Mouse (Mus musculus) 3T3-L1 (cell line): ENCODE results near the gene Rep15.

Experiments used
- DNase-seq: peaks from one replicate; pipeline ENCODE4 v3.0.0-alpha.2; 2015; ENCODE audit warnings: low read depth, low spot score

Gene Rep15

GRCm38 (mm10) chr6:147032303-147032925 is at the start of gene Rep15:
TSS of gene Rep15 (plus strand) at chr6:147032584.
- DNase-seq, result no peak

- DNase-seq, result peak; percentile 89
Observed at GRCm38 (mm10) chr6:146984569-146984968, 47.8 kb upstream of the Rep15 start.

- DNase-seq, result peak; percentile 86
Observed at GRCm38 (mm10) chr6:146994236-146994635, 38.1 kb upstream of the Rep15 start.

- no peak for DNase-seq
Observed at GRCm38 (mm10) chr6:146995391-146995790, 37.0 kb upstream of the Rep15 start.

- no peak for DNase-seq
Observed at GRCm38 (mm10) chr6:146995878-146996277, 36.5 kb upstream of the Rep15 start.

- DNase-seq, result no peak
Observed at GRCm38 (mm10) chr6:146997006-146997405, 35.4 kb upstream of the Rep15 start.

- no peak for DNase-seq
Observed at GRCm38 (mm10) chr6:146998710-146999109, 33.7 kb upstream of the Rep15 start.

GRCm38 (mm10) chr6:146999302-146999701 is 33.1 kb upstream of the Rep15 start:
- DNase-seq, result no peak

- DNase-seq, result no peak
Observed at GRCm38 (mm10) chr6:146999755-147000154, 32.6 kb upstream of the Rep15 start.

GRCm38 (mm10) chr6:147008148-147008547 is 24.2 kb upstream of the Rep15 start:
- peak; percentile 75 for DNase-seq

GRCm38 (mm10) chr6:147010358-147010757 is 22.0 kb upstream of the Rep15 start:
- no peak for DNase-seq

- DNase-seq, result no peak
Observed at GRCm38 (mm10) chr6:147010811-147011520, 21.4 kb upstream of the Rep15 start.

GRCm38 (mm10) chr6:147011555-147011954 is 20.8 kb upstream of the Rep15 start:
- DNase-seq, result no peak

- DNase-seq, result no peak
Observed at GRCm38 (mm10) chr6:147011977-147012376, 20.4 kb upstream of the Rep15 start.

GRCm38 (mm10) chr6:147013546-147013945 is 18.8 kb upstream of the Rep15 start:
- DNase-seq, result no peak

- peak; percentile 51 for DNase-seq
Observed at GRCm38 (mm10) chr6:147017906-147018305, 14.5 kb upstream of the Rep15 start.

- no peak for DNase-seq
Observed at GRCm38 (mm10) chr6:147018364-147018763, 14.0 kb upstream of the Rep15 start.

GRCm38 (mm10) chr6:147021181-147021580 is 11.2 kb upstream of the Rep15 start:
- DNase-seq, result no peak

GRCm38 (mm10) chr6:147022375-147023132 is 9.8 kb upstream of the Rep15 start:
- no peak for DNase-seq

- no peak for DNase-seq
Observed at GRCm38 (mm10) chr6:147023133-147023395, 9.3 kb upstream of the Rep15 start.

- DNase-seq, result no peak
Observed at GRCm38 (mm10) chr6:147023568-147023967, 8.8 kb upstream of the Rep15 start.

GRCm38 (mm10) chr6:147024761-147025160 is 7.6 kb upstream of the Rep15 start:
- no peak for DNase-seq

GRCm38 (mm10) chr6:147028396-147028795 is 4.0 kb upstream of the Rep15 start:
- no peak for DNase-seq
